Mouse (Mus musculus) neural tube, embryonic 10.5 days (tissue): ENCODE data around the gene Vipr1.

Experiments
- DNase-seq: peaks from one replicate; pipeline ENCODE4 v3.0.0-alpha.2; 2017; ENCODE audit warnings: low spot score; ENCODE audit errors: extremely low spot score

Vipr1 gene

GRCm38 (mm10) chr9:121633306-121633705, 9.2 kb upstream of the Vipr1 start:
- no peak for DNase-seq

GRCm38 (mm10) chr9:121635835-121636576, 6.5 kb upstream of the Vipr1 start:
- no peak for DNase-seq

GRCm38 (mm10) chr9:121639790-121640189, 2.7 kb upstream of the Vipr1 start:
- DNase-seq, result no peak

- peak; percentile 28 for DNase-seq
Measured at GRCm38 (mm10) chr9:121641235-121641915, 1.1 kb upstream of the Vipr1 start.

- DNase-seq, result no peak
Measured at GRCm38 (mm10) chr9:121642001-121642400, 515 bp upstream of the Vipr1 start, which contains the start of gene Lyzl4. TSS of gene Lyzl4 (minus strand) at chr9:121642096.

GRCm38 (mm10) chr9:121644855-121645254, 2.3 kb downstream of the Vipr1 start:
- DNase-seq, result no peak

GRCm38 (mm10) chr9:121647026-121647425, 4.5 kb downstream of the Vipr1 start:
- no peak for DNase-seq

GRCm38 (mm10) chr9:121653668-121654067, 11.2 kb downstream of the Vipr1 start:
- no peak for DNase-seq

GRCm38 (mm10) chr9:121656322-121656721, 13.8 kb downstream of the Vipr1 start:
- DNase-seq, result no peak

- no peak for DNase-seq
Measured at GRCm38 (mm10) chr9:121657143-121657542, 14.6 kb downstream of the Vipr1 start.

GRCm38 (mm10) chr9:121658248-121658647, 15.7 kb downstream of the Vipr1 start:
- DNase-seq, result no peak

GRCm38 (mm10) chr9:121659791-121660190, 17.3 kb downstream of the Vipr1 start:
- no peak for DNase-seq

GRCm38 (mm10) chr9:121663467-121663866, 21.0 kb downstream of the Vipr1 start:
- DNase-seq, result no peak

- DNase-seq, result no peak
Measured at GRCm38 (mm10) chr9:121664104-121664503, 21.6 kb downstream of the Vipr1 start.

- DNase-seq, result no peak
Measured at GRCm38 (mm10) chr9:121666957-121667630, 24.6 kb downstream of the Vipr1 start.

GRCm38 (mm10) chr9:121667822-121668221, 25.3 kb downstream of the Vipr1 start:
- DNase-seq, result no peak

- DNase-seq, result peak; percentile 80
Measured at GRCm38 (mm10) chr9:121669348-121669791, 26.9 kb downstream of the Vipr1 start.

GRCm38 (mm10) chr9:121671300-121671699, 28.8 kb downstream of the Vipr1 start:
- peak; percentile 62 for DNase-seq

GRCm38 (mm10) chr9:121672311-121672710, 29.8 kb downstream of the Vipr1 start:
- DNase-seq, result no peak

- DNase-seq, result no peak
Measured at GRCm38 (mm10) chr9:121673716-121674115, 31.2 kb downstream of the Vipr1 start.

GRCm38 (mm10) chr9:121675011-121675410, 32.5 kb downstream of the Vipr1 start:
- no peak for DNase-seq

- no peak for DNase-seq
Measured at GRCm38 (mm10) chr9:121675556-121675955, 33.0 kb downstream of the Vipr1 start.
